Mouse (Mus musculus) lung, postnatal 36 days (tissue): ENCODE data around the gene Elfn2.

Experiments
- DNase-seq: peaks from one replicate; pipeline ENCODE4 v3.0.0; 2022; ENCODE audit warnings: mixed read lengths

Gene Elfn2

DNA sequence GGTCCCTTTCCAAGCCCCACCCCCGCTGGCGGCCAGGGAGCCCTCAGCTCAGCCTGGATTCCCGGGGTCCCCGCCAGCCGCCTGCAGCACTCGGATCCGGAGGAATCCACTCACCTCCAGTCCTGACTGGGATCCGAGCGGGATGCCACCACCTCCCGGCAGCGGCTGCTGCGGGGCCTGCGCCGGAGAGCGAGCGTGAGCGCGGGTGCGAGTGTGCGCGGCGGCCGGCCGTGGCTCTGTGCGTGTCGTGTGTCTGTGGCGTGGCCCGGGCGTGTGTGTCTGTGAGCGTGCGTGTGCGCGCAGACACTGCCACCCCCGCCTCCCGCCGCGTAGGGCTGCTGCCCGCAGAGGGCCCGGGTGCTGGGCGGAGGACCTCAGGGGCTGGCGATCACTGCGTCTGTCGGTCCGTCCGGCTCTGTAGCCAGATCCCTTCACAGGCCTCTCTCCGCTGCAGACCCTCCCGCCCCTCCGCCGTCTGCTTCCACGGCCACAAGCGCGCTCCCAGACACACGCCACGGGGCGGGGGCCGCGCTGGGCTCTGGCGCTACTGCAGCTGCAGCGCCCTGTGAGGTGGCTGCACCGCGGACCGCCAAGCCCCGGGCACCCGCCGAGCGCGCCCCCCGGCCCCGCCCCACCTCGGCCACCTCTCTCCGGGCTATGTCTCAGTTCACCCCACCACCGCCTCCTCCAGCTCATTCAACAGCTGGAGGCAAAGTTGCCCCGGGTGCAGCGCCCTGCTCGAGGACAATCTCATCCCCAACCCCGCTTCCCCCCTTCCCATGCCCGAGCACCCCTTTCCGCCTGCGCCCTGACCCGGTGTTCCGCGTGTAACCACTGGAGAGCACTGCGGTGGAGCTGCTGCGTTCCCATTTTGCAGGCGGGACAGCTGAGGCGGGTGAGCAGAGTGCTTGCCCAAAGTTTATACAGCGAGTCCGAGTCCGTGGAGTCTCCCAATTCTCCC lies at the start of gene Elfn2:
Gene Elfn2, minus strand, starts transcription at position 482 of the 961 bp plus-strand sequence.
- no peak for DNase-seq

DNA sequence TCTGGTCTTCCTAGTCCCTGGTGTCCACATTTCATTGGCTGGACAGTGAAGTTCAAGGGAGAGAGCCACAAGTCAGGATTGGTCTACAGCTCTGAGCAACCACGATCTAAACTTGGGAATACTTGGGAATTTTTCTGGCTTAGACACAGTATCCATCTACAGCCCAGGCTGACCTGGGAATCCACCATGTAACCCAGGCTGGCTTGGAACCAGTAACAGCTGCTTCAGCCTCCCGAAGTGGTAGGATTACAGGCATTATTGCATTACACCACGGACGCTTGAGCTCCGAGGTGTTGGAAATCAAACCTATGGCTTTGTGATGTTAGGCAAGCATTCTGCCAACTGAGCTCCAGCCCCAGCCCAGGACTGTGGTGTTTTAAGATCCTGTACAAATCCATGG lies 45.1 kb upstream of the Elfn2 start:
- no peak for DNase-seq

DNA sequence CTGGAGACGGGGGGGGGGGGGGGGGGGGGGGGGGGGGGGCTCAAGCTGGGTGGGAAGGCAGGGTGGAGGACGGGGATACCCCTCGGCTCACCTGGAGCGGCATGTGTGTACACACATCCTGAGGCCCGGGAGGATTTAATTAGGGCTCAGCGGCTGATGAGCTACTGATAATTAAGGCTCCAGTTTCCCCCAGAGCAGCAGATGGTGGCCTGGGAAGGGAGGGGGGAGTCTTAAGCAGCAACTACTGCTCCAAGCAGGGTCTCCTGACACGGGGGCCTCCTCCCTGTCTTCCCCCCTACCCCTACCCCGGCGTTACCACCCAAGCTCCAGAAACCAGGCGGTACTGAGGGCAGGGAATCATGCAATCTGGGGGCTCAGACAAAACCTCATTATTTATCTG lies 44.6 kb upstream of the Elfn2 start:
- no peak for DNase-seq

DNA sequence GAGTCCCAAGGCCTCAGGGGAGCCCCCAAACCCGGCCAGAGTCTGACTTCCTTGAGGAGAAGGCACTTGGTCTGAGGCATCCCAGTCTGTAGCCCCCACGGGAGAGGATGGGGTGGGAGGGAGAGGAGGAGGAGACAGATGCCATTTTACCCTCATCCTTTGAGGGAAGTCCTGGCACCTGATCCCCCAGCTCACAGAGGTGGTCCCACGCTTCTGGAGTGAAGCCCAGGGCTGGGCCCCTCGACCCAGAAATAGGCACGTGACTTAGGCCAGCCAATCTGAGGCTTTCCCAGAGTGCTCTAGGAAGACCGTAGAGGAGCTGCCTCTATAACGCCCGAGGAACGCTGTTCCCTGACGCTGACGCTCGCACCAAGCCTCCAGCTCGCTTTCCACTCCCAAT lies 42.5 kb upstream of the Elfn2 start:
- DNase-seq = no peak

DNA sequence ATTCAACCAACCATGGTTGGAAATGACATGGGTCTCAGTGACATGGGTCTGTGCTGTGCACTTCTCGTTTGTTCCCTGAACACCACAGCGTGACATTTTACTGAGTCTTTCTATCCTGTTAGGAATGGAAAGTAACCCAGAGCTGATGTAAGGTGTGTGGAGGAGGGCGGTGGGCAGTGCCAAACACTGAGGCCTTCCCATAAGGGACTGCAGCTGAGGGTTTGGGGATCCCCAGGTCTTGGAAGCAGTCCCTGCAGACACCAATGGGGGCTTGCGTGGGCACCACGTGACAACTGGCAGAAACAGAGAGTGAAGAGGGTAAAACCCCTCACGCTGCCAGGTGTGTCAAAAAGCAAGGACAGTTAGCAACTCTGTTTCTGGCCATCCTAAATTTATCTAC lies 39.6 kb upstream of the Elfn2 start:
- no peak for DNase-seq

DNA sequence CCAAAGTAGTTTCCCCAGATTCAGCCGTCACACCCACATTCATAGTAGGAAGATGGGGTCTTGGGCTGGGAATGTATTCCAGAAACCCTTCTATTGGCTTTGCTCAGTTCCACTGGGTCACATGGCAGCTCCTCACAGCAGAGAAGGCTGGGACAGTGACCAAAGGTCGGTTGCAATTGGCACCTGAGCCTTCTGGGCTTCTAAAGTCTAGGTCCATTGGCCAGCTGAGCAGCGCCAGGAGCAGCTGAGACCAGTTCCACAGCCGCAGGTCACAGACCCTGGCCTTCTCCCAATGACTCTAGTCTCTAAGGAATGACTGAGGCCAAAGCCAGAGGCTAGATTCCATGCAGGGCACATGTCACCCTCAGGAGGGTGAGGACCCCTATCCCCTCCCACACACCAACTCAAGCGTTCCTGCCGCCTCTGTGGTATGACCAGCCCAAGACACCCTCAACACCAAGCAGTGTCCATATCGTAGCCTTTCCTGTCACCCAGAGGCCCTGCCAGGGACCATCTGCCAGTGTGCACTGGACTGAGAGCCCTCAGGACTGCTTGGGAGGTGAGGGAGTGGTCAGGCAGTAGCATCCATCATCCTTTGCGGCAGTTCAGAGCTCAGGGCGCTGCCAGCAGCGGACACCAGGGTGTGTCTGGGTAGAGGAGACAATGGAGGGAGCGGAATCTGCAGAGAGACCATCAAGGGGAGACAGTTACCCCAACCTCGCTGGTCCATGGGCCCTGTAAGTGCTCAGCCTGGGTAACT lies 37.6 kb upstream of the Elfn2 start:
- no peak for DNase-seq

DNA sequence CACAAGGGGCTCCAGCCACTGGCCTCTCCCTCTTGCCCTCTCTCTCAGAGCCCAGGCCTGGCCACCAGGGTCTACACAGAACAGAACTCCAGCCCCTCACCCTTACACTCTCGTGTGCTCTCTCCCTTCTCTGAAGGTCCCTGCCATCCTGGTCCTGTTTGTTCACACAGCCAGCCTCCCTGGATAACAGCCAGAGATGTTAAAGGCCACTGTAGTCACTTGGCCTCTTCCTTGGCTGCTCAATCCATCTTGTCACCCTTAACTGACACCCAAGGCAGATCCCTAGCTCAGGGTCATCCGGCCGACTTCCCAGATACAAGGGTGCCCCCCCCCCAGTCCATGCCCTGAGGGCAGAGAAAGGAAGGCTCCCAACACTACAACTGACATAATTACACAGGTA lies 36.7 kb upstream of the Elfn2 start:
- no peak for DNase-seq

DNA sequence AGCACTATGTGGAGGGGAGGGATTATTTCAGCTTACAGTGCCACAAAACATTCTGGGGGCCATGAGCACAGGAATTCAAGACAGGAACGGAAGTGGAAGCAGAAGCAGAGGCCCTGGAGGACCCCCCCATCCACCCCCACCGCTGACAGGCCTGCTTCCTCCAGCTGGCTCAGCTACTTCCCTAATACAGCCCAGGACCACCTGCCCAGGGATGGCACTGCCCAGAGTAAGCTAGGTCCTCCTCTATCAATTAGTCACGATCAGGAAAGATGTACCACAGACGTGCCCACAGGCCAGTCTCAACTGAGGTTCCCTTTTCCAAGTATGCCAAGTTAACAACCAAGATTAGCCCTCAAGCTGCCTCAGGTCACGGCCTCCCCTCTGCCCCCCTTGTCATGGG lies 35.6 kb upstream of the Elfn2 start:
- DNase-seq = no peak

DNA sequence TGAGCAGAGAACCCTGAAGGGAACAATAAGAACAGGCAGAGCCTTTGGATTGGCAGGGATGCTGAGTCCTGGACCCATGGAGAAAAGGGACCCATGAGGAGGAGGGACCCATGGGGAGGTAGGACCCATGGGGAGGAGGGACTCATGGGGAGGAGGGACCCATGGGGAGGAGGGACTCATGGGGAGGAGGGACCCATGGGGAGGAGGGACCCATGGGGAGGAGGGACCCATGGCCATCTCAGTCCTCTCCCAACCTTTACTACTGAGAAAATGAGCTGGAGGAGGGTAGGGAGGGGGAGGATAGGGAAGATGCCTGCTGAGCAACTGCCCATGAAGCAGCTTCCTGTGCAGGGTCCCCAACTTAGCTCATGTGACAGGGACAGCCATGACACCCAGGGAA lies 34.4 kb upstream of the Elfn2 start:
- no peak for DNase-seq

DNA sequence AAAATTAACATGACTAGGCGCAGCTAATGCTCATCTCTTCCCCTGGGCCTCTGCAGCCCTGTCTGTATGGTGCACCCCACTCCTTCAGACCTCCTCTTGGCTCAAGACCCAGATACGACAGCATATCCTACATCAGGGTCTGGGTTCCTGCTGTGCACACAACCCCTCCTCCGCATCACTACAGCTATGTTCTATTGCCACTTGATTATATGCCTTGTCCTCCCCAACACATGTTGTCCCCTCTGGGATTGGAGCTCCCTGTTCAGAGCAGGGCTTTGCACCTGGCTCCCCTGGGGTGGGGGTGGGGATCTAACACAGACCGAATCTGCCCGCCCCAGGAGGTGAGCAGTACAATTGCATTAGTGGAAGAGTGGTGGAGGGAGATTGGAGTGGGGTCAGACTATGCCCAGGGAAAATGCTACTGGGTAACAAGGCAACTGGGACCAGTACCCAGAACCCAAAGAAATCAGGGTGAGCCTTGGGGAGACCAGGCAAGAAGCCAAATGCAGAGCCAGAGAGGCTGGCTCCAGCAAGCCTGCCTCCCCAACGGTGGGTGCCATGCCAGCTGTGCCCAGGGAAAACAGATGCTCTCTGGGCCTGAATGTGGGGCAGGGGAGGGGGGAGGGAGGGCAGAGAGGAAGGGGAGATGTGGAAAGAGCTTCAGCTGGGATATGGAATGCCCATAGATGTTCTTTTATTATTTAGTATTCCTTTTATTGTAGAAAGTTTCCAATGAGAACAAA lies 32.2 kb upstream of the Elfn2 start:
- DNase-seq = no peak

DNA sequence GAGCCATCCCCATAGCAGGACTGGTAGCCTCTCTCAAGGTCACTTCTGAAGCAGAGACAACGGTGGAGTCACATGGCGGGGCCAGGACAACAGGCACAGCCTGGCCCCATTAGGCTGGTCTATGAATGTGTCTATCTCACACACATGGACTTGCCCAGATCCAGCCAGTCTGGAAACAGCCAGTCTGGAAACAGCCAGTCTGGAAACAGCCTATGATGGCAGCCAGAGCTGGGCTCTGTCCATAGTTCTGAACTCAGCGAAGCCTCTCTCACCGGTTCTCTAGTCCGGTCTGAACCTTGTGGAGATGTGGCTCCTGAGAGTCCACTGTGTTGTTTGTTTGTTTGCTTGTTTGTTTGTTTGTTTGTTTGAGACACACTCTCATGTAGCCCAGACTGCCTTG lies 31.3 kb upstream of the Elfn2 start:
- DNase-seq = no peak

DNA sequence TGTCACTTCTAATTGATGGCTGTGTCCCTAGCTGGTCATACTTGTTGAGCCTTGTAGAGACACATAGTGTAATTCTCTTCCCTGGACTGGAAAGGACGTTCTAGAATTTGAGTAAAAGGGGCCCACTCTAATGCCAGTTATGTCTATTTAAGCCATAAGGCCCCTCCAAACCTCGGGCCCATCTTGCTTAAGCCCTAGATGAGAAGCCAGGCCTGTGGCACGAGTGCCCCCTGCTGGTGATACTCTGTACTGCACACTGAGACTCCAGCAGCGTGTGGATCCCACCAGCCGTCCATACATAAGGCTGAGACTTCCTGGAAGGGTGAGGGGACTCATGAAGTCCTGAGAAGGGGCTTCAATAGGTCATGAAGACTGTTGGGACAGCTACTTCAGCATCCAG lies 25.6 kb upstream of the Elfn2 start:
- peak; percentile 85 for DNase-seq

DNA sequence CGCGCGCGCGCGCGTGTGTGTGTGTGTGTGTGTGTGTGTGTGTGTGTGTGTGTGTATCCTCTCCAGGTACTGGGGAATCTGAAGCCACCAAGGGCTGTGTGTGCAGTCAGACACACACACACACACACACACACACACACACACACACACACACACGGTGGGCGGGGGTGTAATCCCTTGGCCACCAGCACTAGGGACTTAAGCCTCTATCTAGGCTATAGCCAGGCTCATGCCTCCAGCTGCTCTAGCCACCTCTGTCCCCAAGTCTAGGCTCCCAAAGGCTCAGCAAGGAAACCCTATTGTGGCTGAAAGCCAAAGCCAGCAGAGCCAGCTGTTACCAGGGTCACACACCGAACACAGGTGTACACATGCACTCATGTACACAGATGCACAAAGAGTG lies 24.3 kb upstream of the Elfn2 start:
- DNase-seq = no peak

DNA sequence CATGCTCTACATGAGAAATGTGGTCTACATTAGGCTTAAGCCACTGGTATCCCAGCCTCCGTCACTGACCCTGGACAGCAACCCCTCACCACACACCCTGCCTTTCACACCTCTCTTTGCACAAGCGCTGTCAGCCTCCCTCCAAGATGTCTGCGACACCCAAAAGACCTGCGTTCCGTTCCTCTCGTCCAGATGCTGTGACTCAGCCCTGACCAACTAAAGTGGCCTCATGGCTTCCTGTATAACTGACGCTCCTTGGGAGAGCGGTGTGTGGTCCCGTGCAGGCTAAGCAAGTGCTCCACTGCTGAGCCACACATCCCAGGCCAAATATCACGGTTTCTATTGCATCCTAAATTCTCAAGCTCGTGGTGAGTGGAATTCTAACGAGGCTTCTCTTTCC lies 22.1 kb upstream of the Elfn2 start:
- no peak for DNase-seq

DNA sequence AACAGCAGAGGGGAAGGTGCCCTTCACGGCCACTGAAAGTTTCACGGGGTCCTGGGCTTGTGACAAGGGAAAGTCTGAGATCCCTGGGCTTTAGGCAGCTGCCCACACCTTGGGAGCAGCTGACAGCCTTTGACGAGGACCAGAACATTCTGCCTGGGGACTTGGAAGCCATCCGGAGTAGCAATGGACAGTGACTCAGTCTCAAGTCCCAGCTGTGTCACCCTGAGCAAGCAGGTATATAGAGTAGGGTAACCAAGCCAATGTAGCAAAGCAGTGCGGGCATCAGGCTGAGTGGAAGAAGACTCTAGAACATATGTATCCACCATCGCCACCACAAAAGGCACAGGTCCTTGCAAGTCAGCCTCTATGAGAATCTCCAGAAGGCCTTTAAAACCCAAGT lies 18.6 kb upstream of the Elfn2 start:
- DNase-seq = no peak

DNA sequence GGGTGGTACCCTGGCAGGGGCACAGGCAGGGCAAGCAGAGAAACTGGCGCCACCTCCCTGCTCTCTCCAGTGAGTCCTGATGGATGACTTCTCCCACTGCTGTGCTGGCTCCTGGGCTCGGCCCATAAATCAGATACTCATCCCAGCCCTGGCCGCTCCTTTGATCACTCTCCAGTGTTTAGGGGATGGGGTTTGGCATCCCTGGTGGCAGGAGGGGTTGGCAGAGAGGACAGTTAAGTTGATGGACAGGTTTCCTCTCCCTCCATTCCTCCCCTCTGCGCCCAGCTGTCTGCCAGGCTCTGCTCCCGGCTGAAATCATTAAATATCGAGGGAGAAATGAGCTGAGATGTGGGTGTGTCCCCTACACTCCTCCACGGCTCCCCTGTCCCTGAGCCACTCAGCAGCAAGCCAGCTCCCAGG lies 18.1 kb upstream of the Elfn2 start:
- DNase-seq = no peak

DNA sequence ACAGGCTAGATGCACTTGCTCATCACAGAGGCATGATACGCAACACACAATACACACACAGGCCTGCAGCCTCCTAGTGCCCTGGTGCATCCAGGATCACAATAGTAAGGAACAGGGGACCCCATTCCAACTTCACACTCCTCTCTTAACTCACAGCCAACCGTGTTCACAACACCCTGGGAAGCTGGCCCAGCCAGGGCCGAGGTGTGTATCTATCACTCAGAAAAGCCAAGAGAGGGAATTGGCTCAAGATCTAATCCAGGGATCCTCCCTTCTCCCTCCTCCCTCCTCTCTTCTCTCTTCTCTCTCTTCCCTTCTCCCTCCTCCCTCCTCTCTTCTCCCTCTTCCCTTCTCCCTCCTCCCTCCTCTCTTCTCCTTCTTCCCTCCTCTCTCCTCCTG lies 17.6 kb upstream of the Elfn2 start:
- no peak for DNase-seq

DNA sequence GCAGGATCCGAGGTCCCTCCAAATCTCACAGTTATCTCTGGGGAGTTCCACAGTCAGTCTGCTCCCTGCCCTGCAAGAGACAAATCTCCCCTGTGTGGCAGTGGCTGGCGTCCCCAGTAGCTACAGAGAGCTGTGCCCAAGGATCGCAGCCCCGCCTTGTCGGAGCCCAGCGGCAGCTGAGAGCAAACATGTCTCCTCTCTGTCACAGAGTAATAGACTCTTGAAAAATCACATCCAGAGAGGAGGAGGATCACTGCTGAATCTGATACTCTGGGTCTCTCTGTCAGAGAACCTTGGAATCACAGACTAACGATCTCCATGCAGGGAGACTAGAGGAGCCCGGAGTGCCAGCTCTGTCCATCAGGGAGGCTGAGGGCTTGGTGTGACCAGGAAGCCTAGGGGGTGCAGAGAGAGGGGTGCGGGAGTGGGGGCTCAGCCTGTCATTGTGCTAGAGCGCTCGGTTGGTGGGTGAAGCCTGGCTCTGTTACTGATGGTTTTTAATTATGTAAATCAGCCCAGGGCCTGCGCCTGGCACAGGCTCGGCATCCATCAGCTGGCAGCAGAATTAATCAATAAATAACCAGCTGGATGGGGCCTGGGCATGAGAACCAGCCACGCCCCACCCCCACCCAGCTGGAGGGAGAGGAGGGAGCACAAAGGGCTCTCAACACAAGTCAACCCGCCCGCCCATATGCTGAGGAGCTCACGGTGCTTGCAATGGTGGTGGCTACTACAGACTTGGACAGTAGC lies 17.0 kb upstream of the Elfn2 start:
- DNase-seq = no peak

DNA sequence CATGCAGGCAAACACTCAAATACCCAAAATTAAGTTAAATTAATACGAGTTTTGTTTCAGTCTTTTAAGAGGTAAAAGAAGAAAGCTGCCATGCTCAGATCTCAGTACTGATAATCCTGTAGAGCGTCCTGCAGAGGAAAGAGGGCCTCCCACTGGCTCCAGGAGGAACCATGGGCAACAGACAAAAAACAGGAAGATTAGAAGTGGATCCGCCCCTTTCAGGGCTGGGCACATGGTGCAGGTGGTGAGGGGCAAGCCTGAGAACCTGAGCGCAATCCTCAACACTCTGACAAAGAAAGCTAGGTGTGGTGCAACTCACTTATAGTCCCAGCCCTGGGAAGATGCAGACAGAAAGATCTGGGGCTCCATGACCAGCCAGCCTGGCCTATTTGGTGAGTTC lies 13.3 kb upstream of the Elfn2 start:
- DNase-seq = no peak

DNA sequence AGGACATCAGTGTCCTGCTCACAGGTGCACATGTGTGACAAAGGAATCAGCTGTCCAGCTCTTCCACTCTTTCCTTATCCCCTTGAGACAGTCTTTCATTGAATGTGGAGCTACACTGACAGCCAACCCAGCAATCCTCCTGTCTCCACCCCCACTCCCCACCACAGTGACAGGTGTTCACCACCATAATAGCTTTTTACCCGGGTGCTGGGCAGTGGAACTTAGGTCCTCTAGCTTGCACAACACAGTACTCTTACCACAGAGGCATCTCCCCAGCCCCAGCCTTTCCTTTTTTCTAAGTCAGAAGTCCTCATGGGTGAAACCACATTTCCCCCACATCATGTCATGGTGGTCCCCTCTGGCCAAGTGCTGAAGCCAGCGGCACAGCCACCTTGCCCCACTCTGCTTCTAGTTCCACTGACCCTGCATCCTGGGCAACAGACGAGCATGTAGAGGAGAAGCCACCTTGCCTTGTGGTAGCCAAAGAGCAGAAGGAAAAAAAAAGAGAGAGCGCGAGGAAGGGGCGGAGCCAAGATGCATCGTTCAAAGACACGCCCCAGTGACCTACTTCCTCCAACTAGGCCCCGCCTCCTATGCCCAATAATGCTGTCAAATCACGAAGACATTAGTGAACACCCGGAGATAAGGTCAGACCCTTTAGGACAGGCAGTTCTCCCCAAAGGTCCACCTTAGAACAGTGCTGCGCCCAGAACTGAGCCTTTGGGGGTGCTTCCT lies 11.9 kb upstream of the Elfn2 start:
- no peak for DNase-seq

DNA sequence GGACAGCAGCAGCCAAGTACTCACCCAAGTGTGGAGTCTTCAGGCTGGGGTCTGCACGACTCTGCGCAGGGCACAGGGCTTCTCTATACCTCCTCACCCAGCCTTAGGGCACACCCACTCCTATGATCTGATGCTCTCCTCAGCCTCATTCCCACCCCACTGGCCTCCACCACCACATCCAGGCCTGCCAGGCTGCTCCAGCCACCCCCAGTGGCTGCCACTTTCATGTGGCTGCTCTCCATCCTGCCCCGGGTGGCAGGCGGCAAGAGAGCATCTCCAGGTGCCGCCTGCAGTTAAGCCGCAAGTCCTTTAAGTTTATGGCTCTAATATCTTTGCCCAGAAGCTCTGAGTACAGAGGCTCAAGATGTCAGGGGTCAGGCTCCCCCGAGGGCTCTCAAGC lies 8.1 kb upstream of the Elfn2 start:
- DNase-seq = no peak

DNA sequence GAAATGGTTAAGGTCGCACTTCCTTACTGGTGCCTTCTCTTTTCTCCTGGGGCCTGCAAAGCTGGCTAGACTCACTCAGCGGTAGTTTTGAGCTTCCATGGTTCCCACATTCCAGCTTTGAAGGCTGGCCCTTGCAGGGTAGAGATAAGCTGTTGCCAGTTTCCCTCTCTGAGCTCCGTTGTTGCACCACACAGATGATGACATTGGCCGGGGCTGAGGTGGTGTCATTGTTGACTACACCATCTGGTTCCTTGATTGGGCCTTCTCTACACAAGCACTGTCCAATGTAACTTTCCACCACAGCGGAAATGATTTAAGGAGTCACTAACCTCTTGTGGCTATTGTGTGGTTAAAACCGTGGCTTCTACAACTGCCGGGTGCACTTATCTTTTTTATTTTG lies 2.0 kb upstream of the Elfn2 start:
- DNase-seq = peak; percentile 58
